Mouse (Mus musculus): ENCODE measurements around the gene Synrg.

The Synrg gene

GRCm38 (mm10) chr11:84040621-84041020, 76.4 kb downstream of the Synrg start:
- no peak for DNase-seq (ENCODE audit: low spot score in 2 of 2)

GRCm38 (mm10) chr11:84042808-84043762, 78.9 kb downstream of the Synrg start:
- DNase-seq (ENCODE audit: low spot score in 2 of 2): peak in 1 of 2 experiments; percentile 48

GRCm38 (mm10) chr11:84044988-84045387, 80.8 kb downstream of the Synrg start:
- DNase-seq (ENCODE audit: low spot score in 2 of 2): no peak

GRCm38 (mm10) chr11:84047270-84047669, 83.0 kb downstream of the Synrg start:
- no peak for DNase-seq (ENCODE audit: low spot score in 2 of 2)

GRCm38 (mm10) chr11:84048411-84048810, 84.2 kb downstream of the Synrg start:
- DNase-seq (ENCODE audit: low spot score in 2 of 2): no peak

DNA sequence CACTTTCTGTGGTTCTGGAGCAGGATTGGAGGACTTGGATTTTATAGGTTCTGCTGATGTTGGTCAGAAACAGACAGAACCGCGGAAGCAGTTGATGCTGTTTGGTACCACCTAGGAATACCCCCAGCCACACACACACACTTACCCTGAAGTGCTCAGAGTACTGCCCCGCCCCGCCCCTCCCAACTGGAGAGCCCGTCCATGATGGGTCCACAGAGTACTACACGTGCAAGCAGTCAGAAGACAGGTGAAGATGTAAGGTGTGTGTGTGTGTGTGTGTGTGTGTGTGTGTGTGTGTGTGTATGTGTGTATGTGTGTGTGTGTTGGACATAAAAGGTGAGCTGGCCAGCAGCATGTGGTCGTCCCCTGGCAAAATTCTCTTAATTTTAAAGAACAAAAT, 88.8 kb downstream of the Synrg start:
- no peak for DNase-seq (ENCODE audit: low spot score in 2 of 2)

DNA sequence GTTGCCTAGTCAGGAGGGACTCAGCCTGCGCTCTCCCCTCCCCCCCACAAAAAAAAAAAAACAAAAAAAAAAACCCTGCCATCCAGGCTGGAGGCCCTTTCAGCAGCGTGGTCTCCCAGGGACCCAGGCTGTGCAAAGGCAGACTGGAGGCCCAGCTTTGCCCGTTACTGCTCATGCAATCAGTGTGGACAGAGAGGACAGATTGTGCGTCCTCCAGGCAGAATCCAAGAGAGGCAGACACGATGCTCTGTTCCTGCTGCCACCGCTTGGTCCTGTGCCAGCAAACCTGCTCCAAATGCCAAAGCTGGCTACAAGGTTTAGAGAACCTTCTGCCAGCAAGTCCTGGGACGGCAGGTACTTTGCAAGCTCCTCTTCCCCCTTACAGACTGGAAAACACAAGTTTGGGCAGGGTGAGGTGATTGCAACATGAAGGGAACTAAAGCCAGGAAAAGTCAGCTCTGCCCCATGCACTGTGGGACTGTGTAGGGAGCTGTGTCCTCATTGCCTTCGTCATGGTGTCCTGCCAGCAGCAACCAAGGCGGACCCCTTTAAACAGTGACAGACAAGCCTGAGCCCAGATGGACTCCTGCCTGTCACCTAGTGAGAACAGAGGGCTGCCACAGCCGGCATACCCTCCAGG, 89.4 kb downstream of the Synrg start:
- DNase-seq (ENCODE audit: low spot score in 2 of 2): no peak

- DNase-seq (ENCODE audit: low spot score in 2 of 2): no peak
Measured at GRCm38 (mm10) chr11:84057418-84057817, 93.2 kb downstream of the Synrg start.

DNA sequence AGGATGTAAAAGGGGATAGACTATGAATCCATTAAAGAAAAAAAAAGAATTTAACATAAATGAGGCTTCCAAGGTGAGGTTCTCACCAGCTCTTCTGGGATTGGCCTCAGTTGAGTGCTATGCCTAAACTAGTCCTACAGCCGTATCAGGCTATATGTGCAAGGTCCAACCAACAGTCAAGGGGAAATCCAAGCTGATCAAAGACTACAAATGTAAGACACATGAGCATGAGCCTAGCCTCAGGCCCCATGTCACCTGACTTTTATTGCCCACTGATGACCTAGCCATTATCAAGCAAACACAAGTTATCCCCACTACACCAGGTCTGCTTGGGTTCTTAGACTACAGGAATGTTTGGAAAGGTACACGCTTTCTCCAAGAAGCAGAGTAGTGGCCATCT, 95.6 kb downstream of the Synrg start:
- no peak for DNase-seq (ENCODE audit: low spot score in 2 of 2)

DNA sequence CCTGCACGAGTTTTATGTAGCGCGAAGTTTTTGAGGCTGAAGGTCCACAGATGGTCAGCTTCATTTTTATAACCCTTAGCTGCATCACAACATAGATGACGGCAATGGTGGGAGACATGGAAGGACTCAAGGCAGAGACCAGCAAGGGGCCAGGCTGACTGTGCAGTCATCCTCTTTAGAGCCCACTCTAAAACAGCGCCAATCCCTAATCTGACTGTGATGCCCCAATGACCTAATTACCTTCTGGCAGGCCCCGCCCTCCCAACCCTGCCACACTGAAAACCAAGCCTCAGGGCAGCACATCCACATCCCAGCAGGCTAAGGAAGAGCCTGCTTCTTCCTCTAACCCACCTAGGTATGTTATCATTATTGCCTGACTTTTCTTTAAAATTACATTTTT, 96.4 kb downstream of the Synrg start:
- DNase-seq (ENCODE audit: low spot score in 2 of 2): no peak

DNA sequence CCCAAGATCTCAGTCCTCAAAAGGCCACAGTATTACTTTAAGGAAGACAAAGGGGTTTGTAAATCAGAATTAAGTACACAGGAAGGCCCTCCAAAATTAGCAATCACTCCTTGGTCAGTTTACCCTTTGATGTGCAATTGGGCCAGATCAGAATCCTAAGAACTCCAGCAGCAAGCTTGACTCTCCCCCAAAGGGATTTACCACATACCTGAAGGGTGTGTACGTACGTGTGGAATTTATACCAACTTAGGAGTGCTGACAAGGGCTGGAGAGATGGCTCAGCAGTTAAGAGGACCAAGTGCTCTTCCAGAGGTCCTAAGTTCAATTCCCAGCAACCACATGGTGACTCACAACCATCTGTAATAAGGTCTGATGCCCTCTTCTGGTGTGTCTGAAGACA, 97.7 kb downstream of the Synrg start:
- no peak for DNase-seq (ENCODE audit: low spot score in 2 of 2)

GRCm38 (mm10) chr11:84062805-84063204, 98.6 kb downstream of the Synrg start:
- DNase-seq (ENCODE audit: low spot score in 2 of 2): no peak

- no peak for DNase-seq (ENCODE audit: low spot score in 2 of 2)
Measured at GRCm38 (mm10) chr11:84063631-84064209, 99.5 kb downstream of the Synrg start.

DNA sequence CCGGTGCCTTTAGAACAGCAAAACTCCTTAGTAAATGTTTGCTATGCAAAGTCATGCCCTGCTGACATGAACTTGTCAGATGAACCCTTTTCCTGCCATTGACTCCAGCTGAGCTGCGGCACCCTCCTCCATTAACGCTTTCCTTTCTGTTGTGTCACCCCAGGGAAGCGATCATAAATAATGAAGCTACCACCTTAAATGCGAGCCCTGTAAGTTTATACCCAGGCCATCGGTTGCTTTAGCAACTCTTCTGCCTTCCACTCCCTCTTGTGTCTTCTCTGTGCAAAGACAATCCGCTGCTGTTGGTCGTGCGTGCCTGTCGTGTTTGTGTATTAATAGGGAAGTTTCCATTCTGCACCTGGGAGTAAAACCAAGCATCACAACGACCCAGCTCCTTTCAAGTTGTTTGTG, 101.8 kb downstream of the Synrg start:
- DNase-seq (ENCODE audit: low spot score in 2 of 2): no peak

GRCm38 (mm10) chr11:84066927-84067645, 102.9 kb downstream of the Synrg start:
- peak; percentile 43 to 52 for DNase-seq (ENCODE audit: low spot score in 2 of 2)

GRCm38 (mm10) chr11:84067720-84068190, 103.5 kb downstream of the Synrg start:
- no peak for DNase-seq (ENCODE audit: low spot score in 2 of 2)

DNA sequence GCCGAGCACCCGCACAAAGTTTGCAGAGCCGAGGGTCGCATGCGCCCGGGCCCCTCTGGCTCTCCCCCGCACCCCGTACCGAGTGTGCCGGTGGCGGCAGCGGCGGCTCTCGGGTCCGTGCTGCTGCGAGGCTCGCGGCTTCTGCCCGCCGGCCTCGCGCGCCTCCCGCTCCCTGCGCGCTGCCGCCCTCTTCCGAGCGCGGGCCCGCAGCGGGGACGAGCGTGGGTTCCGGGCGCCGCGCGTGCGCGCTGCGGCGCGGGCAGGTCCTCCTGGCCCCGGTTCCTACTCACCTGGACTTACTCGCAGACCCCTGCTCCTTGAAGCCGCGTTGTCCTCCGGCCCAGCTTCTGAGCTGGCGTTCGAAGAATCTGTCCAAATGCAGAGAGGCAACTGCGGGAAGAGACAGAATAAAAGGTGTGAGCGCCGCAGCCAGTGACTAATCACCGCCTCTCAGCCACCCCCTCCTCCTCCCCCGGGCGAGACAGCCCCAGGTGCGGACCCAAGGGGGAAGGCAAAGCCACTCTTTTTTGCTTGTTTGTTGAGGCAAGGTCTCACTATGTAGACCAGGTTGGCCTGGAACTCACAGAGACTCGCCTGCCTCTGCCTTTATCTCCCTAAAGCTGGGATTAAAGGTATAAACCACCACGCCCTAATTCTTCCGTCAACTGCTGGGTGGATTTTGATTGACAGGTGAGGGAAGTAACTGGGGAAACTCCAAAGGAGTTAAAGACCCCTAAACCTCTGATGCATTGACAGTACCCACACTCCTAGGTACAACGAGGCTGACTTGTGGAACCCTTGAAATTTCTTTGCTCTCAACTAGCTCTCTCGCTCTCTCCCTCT, 104.2 kb downstream of the Synrg start:
- no peak for DNase-seq (ENCODE audit: low spot score in 2 of 2)

GRCm38 (mm10) chr11:84069034-84069370, 104.8 kb downstream of the Synrg start, which contains the start of gene Dusp14:
TSS of gene Dusp14 (minus strand) at chr11:84069261.
- no peak for DNase-seq (ENCODE audit: low spot score in 2 of 2)

DNA sequence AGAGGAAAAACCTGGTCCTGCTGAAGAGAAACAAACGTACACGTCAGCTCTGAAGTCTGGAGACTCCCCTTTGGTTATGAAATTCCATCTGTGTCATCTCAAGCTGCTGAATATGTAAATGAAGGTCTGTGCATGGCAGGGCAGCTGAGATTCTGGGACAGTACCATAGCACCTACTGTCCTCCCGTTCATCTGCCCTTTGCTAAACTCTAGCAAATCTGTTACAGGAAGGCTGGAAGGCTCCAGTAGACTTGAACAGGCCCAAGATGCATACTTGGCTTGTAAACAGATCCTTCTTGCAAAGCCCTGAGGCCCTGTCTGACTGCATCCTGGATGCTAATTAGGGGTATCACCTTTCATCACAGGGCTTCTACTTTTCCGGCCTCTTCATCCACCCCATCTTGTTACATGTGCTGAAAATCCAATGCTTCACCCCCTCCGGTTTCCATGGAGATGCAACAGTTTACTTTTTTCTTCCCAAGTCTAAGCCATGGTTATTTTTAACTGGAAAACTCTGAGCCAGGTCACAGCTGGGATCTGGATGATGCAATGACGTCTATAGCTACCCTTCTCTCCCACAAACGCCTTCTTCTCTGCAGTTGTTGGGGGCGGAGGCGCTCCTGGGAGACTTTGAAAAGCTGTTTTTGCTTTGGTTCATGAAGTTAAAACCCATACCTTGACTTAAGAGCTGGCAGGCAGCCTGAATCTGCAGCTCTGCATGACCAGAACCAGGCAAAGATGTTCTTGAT, 108.8 kb downstream of the Synrg start:
- DNase-seq (ENCODE audit: low spot score in 2 of 2): peak in 1 of 2 experiments; percentile 40
